Mouse (Mus musculus): ENCODE measurements around the gene Adamts17.

DNA sequence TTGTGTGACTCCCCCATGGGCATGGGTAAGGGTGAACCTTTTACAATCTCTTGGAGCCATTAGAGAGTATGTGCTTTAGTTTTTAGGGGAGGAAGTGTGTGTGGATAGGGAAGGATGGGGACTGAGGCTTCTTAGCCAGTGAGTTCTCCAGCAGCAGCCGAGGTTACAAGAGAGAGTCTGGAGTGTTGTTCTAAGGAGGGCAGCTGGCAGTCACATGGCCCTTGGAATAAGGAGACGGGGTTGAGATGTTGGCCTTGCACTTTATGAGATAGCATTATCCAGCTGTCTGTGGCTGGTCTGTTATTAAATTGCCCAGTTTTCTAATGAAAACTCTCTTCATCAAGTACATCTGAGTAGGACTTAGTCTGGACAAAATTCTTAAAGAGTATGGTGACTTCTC lies 4.3 kb downstream of the Adamts17 start:
- TF ChIP-seq CTCF (IDR thresholded peaks at IDR 0.05; ENCODE audit: extremely low read depth, insufficient read depth, low read length) (no peak), POLR2A (IDR thresholded peaks at IDR 0.05; ENCODE audit: extremely low read depth, insufficient read depth, low read length) (no peak)
